Mouse (Mus musculus): Measurements from ENCODE around the gene Usf1.

- TF ChIP-seq CTCF (IDR thresholded peaks at IDR 0.05; ENCODE audit: insufficient read depth, low read depth, low read length) (no peak), POLR2A (IDR thresholded peaks at IDR 0.05; ENCODE audit: insufficient read depth, low read depth, low read length) (no peak)
Observed at GRCm38 (mm10) chr1:171382096-171382620, 29.0 kb upstream of the Usf1 start.

All from olfactory bulb, adult 2 months (tissue).